Mouse (Mus musculus): Measurements from ENCODE around the gene Tmed11.
"Not testable (repeated sequence)": the region's sequence is repeated elsewhere in the genome, so short reads cannot be mapped to it uniquely, and the experiment has no call there.

The Tmed11 gene

GRCm38 (mm10) chr5:108795263-108795662 is at the start of gene Tmed11:
TSS of gene Tmed11 (minus strand) at chr5:108795363.
- DNase-seq (ENCODE audit: low read depth, low spot score), result not testable (repeated sequence)

- DNase-seq (ENCODE audit: low read depth, low spot score), result no peak
These were observed 41.0 kb upstream of the Tmed11 start for GRCm38 (mm10) chr5:108836156-108836555.

- no peak for DNase-seq (ENCODE audit: low read depth, low spot score)
These were observed 28.1 kb upstream of the Tmed11 start for GRCm38 (mm10) chr5:108823276-108823675.

GRCm38 (mm10) chr5:108808750-108809149 is 13.6 kb upstream of the Tmed11 start, which contains the start of gene Vmn2r8:
TSS of gene Vmn2r8 (minus strand) at chr5:108808850.
- not testable (repeated sequence) for DNase-seq (ENCODE audit: low read depth, low spot score)

- no peak for DNase-seq (ENCODE audit: low read depth, low spot score)
These were observed 8.5 kb upstream of the Tmed11 start for GRCm38 (mm10) chr5:108803646-108804045.

DNA sequence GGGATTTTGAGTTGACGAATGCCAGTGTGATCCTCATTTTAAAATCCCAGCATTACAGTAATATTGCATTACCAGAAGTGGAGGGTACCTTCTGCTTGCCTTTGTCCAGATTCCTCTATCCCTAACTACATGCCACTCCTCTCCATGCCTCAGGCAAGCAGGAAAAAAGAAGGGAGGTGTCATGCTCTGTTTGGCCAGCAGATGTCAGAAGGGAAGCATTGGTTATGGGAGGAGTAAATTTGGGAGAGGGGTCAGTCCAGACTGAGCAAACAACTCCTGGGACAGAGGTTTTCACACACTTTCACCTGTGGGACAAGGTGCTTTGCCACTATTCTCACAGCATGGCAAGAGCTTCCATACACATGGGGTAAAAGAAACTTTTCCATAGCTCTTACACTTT is 4.8 kb downstream of the Tmed11 start:
- not testable (repeated sequence) for DNase-seq (ENCODE audit: low read depth, low spot score)

- DNase-seq (ENCODE audit: low read depth, low spot score), result no peak
These were observed 20.4 kb downstream of the Tmed11 start, which contains the start of gene Rnf212 for GRCm38 (mm10) chr5:108774630-108775306. TSS of gene Rnf212 (minus strand) at chr5:108774982.

GRCm38 (mm10) chr5:108760002-108760401 is 35.2 kb downstream of the Tmed11 start:
- DNase-seq (ENCODE audit: low read depth, low spot score), result no peak

- DNase-seq (ENCODE audit: low read depth, low spot score), result no peak
These were observed 36.8 kb downstream of the Tmed11 start for GRCm38 (mm10) chr5:108758396-108758795.

DNA sequence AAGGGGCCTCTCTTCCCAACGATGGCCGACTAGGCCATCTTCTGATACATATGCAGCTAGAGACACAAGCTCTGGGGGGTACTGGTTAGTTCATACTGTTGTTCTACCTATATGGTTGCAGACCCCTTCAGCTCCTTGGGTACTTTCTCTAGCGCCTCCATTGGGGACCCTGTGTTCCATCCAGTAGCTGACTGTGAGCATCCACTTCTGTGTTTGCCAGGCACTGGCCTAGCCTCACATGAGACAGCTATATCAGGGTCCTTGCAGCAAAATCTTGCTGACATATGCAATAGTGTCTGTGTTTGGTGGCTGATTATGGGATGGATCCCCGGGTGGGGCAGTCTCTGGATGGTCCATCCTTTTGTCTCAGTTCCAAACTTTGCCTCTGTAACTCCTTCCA is 43.9 kb downstream of the Tmed11 start:
- not testable (repeated sequence) for DNase-seq (ENCODE audit: low read depth, low spot score)

GRCm38 (mm10) chr5:108750328-108751210 is 44.6 kb downstream of the Tmed11 start:
- DNase-seq (ENCODE audit: low read depth, low spot score), result no peak

DNA sequence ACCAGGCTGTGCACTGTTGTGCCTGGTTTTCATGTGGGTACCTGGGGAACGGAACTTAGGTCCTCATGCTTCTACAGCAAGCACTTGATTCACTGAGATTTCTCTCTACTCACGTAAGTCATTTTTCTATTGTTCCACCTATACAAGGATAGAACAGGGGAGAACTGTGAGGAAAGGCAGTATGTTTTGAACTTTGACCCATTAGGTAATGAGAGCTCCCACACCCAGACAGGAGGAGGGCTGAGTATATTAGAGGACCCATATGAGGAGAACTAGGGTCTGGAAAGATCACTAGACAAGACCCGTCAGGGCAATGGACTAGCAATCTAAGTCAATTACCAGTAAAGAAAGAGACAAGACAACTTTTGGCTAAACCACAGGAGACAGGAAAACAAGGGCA is 50.5 kb downstream of the Tmed11 start:
- no peak for DNase-seq (ENCODE audit: low read depth, low spot score)

DNA sequence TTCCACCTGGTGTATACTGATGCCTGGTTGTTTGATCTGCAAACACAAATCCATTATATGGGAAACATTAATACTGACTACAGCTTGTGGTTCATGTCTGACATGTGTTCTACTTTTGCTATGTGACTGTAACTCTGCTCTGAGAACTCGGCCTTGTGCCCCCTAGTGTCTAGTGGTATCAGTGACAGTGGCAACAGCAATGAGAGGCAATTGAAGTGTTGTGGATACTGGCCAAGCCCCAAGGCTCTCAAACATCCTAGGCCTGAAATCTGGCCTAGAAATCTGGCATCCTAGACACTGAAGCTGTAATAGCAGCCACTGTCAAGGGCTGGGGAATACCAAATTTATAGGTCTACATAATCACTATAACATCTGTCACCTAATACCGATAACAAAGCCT is 51.3 kb downstream of the Tmed11 start:
- DNase-seq (ENCODE audit: low read depth, low spot score), result no peak

GRCm38 (mm10) chr5:108742596-108742995 is 52.6 kb downstream of the Tmed11 start:
- no peak for DNase-seq (ENCODE audit: low read depth, low spot score)

DNA sequence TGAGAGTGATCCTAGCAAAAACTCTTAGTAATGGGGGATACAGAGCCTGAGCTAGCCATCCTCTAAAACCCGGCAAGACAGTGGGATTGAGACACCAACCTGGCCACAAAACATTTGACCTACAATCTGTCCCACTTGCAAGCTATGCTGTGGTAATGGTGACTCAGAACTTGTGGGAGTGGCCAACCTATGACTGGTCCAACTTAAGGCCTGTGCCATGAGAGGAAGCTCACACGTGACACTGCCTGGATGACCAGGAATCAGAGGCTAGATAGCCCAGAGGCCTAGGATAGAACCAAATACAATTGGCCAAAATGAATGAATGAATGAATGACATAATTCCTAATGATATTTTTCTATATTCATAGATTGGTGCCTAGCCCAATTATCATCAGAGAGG is 53.3 kb downstream of the Tmed11 start:
- no peak for DNase-seq (ENCODE audit: low read depth, low spot score)

GRCm38 (mm10) chr5:108727425-108727824 is 67.7 kb downstream of the Tmed11 start:
- DNase-seq (ENCODE audit: low read depth, low spot score), result no peak

Measured in skeletal muscle tissue, adult 2 months (tissue).